Mouse (Mus musculus) E14TG2a.4 (cell line): ENCODE results near the gene Dusp11.

Experiments used
- CTCF ChIP-seq: conservative IDR thresholded peaks from 2 replicates; pipeline ENCODE4 v1.5.1; 2014; ENCODE audit warnings: low read length
- POU5F1 ChIP-seq: IDR thresholded peaks from 2 replicates; pipeline ENCODE4 v1.6.1; 2014; ENCODE audit warnings: low read length, borderline replicate concordance

GRCm38 (mm10) chr6:85984351-85984750, 22.9 kb upstream of the Dusp11 start:
- TF ChIP-seq CTCF (no peak), POU5F1 (no peak)
